9 mouse cellular contexts compared by ENCODE assay signal in the genomic region with DNA sequence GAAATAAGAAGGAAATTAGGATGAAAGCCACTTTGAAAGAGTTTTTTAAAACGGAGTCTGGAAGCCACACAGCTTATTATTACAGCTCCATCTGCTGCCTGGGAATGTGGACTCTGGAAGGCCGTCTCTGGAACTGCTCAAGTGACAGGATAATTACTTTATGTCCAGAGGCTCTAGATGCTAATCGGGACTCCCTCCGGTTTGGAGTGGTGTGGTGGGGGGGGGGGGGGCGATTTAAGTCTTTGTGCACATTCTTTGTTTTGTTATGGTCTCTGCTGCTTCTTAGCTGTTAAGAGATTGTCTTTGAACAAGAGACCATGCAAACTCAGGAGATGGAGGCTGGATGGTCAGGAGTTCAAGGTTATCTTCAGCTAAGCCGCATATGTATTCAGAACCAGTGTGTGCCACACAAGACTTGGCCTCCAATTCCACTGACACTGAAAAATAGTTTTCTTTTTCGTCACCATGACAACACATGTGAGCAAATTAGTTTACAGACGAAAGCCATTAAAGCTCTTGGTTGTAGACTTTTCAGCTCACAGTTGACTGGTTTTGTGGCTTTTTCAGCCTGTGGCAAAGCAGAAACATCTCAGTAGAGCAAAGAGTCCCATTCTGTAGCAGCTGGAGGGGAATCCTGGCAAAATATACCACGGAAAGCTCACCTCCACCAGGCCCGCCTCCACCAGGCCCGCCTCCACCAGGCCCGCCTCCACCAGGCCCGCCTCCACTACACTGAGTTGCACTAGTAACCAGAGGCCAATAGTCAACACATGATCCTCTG. TPM values are rescaled to one million over a fixed set of nuclear protein-coding genes. Genes with fewer than 3 reads are reported as not detected.
DNase-seq lines count a peak whose midpoint lies in the region; ATAC-seq and TF ChIP-seq lines count a peak whose summit lies in the region.
"Had no signal": no experiment of that assay in that cellular context is flagged by ENCODE, and none has a peak within 500 bp of the region (broad histone marks: within the 10 kb centered on the region; RNA-seq: fewer than 3 reads in every experiment).

No protein-coding gene starts in this region.

- H3K9me3 ChIP-seq in ES-Bruce4 (replicated peaks; ENCODE audit: control insufficient read depth, insufficient read depth, low read length, poor library complexity, severe bottlenecking), result peaks cover 23% of the 10 kb centered on the region
- H3K9me3 ChIP-seq in forebrain, embryonic 14.5 days (replicated peaks; ENCODE audit: control insufficient read depth, low read length), result no peaks in the 10 kb centered on the region

- H3K9ac ChIP-seq in ES-Bruce4 (ENCODE audit: low read depth, poor library complexity, severe bottlenecking), result 0 out of 2 replicates have a peak overlapping the region, but pooled peaks have one; percentile 18
- no peak overlapping the region for H3K9ac ChIP-seq in forebrain, embryonic 14.5 days (ENCODE audit: low read length)

- peak; percentile 88 for TF ChIP-seq EP300 in ES-Bruce4 (IDR thresholded peaks at IDR 0.05; ENCODE audit: insufficient read depth, low read depth, low read length)

- TF ChIP-seq CTCF in ES-Bruce4 (IDR thresholded peaks at IDR 0.05; ENCODE audit: low read depth, low read length), result no peak

- H3K4me3 ChIP-seq in ES-Bruce4 (ENCODE audit: low read depth, low read length), result no peak overlapping the region
- H3K4me3 ChIP-seq in forebrain, embryonic 14.5 days (ENCODE audit: low read depth, low read length), result no peak overlapping the region

- no peaks in the 10 kb centered on the region for H3K27me3 ChIP-seq in ES-Bruce4 (ENCODE audit: control insufficient read depth, insufficient read depth, low read length, poor library complexity, severe bottlenecking)
- no peaks in the 10 kb centered on the region for H3K27me3 ChIP-seq in forebrain, embryonic 14.5 days (replicated peaks; ENCODE audit: control insufficient read depth, insufficient read depth, low read length)

- TF ChIP-seq POLR2A in ES-Bruce4 (IDR thresholded peaks at IDR 0.05; ENCODE audit: insufficient read depth, low read length), result no peak

- ATAC-seq in forebrain, embryonic 14.5 days, result peak; percentile 54

- H3K27ac ChIP-seq in ES-Bruce4 (ENCODE audit: insufficient read depth, low read length), result peak overlapping the region; percentile 100
- no peak overlapping the region for H3K27ac ChIP-seq in forebrain, embryonic 14.5 days (ENCODE audit: low read depth, low read length)

- no peaks in the 10 kb centered on the region for H3K36me3 ChIP-seq in ES-Bruce4 (ENCODE audit: control insufficient read depth, insufficient read depth, low read length, poor library complexity, severe bottlenecking)
- no peaks in the 10 kb centered on the region for H3K36me3 ChIP-seq in forebrain, embryonic 14.5 days (ENCODE audit: control insufficient read depth, insufficient read depth, low read length)

- H3K4me1 ChIP-seq in ES-Bruce4 (ENCODE audit: control insufficient read depth, insufficient read depth, low read length), result peaks cover 5% of the 10 kb centered on the region
- H3K4me1 ChIP-seq in forebrain, embryonic 14.5 days (ENCODE audit: control insufficient read depth, insufficient read depth, low read length), result 0 out of 2 replicates have a peak, but pooled peaks cover 2% of the 10 kb centered on the region

- intact Hi-C loops in heart, postnatal 36 days (cut with DNase I), result no loop called here

- DNase-seq in B cell, adult 2 months, result peak; percentile 71 to 79
- peak; percentile 56 for DNase-seq in forebrain, embryonic 14.5 days (ENCODE audit: low spot score)
- peak; percentile 36 to 53 for DNase-seq in kidney, postnatal 4 days
- DNase-seq in right cerebral cortex, postnatal 10 days (ENCODE audit: low spot score in 2 of 2), result no peak
- no peak for DNase-seq in right cerebral cortex, postnatal 4 days
- no peak for DNase-seq in heart, postnatal 36 days
- DNase-seq: lung, postnatal 4 days; right cerebral cortex, postnatal 14 days had no signal

- WGBS in forebrain, embryonic 14.5 days, result 28% methylated on average over 13 of the region's 13 CpGs

- no peak overlapping the region for H3K4me2 ChIP-seq in forebrain, embryonic 14.5 days (ENCODE audit: low read length)

RNA-seq across cellular contexts. Expression of a gene that starts 31.4 kb away (rescaled TPM):
- 141 and 152 TPM in 2 replicates for polyA plus RNA-seq in ES-Bruce4 (2011; ENCODE audit: insufficient read depth, insufficient read length, low read depth, missing spikeins)
- polyA plus RNA-seq in forebrain, embryonic 14.5 days (2014; fragmentation: Nextera tagmentation; extraction: Ambion mirVana), result 50.1 and 55.7 TPM in 2 replicates
- 10 to 100 TPM; 47.0 to 54.8 TPM for total RNA-seq in heart, postnatal 36 days (2021)

Comparison
In these comparisons a context has a peak if more than half of its experiments do, and no peak if none do; other contexts are left out.
1. DNase-seq: peak in B cell, adult 2 months (2 of 2), forebrain, embryonic 14.5 days (single experiment) and kidney, postnatal 4 days (2 of 2); none in right cerebral cortex, postnatal 10 days (0 of 2), right cerebral cortex, postnatal 4 days (single experiment) and heart, postnatal 36 days (0 of 2).